Comparison of ENCODE assay signal across 18 mouse cellular contexts in the genomic region with DNA sequence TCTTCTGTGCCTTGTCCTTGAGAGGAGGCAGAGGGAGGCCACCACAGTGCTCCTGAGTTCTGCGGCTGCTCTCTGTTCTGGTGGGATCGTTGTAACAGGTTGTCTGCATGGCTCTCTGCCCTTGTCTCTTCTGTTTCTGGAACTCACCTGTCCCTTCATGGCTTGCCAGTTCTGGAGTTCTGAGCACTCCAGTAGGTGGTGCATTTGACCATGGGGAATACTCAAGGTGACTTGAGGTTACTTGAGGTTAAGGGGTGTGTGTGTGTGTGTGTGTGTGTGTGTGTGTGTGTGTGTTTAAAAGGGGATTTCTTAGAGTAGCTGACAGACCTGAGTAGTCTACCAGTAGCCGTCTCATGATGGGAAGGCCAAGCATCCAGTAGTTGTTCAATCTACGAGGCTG. TPM values are rescaled to one million over a fixed set of nuclear protein-coding genes. Genes with fewer than 3 reads are reported as not detected.
DNase-seq lines count a peak whose midpoint lies in the region; TF ChIP-seq lines count a peak whose summit lies in the region.
"Had no signal": no experiment of that assay in that cellular context is flagged by ENCODE, and none has a peak within 500 bp of the region (broad histone marks: within the 10 kb centered on the region; RNA-seq: fewer than 3 reads in every experiment).

No protein-coding gene starts in this region.

- dilution Hi-C loops in CH12.LX (cut with MboI; ENCODE audit: extremely low pct_ligation_motif_present, extremely low pct_unique_long_range_greater_than_20kb, low sequenced_read_pairs): no loop called here

- peak; percentile 56 for TF ChIP-seq RAD21 in CH12.LX (IDR thresholded peaks at IDR 0.05; ENCODE audit: low read depth, low read length)
- no peak for TF ChIP-seq RAD21 in MEL (IDR thresholded peaks at IDR 0.05; ENCODE audit: low read depth, low read length)

- H3K36me3 ChIP-seq in CH12.LX (replicated peaks in 1 of 2; ENCODE audit: control insufficient read depth in 1 of 2, insufficient read depth in 1 of 2, low read length in 1 of 2): peaks cover 0 to 2% of the 10 kb centered on the region in 2 experiments
- peaks cover 0 to 19% of the 10 kb centered on the region in 2 experiments; a peak in 2 of 4 replicates for H3K36me3 ChIP-seq in MEL (ENCODE audit: control insufficient read depth in 1 of 2, insufficient read depth in 2 of 2, low read length in 2 of 2)
- H3K36me3 ChIP-seq: G1E had no signal

- DNase-seq in CH12.LX (ENCODE audit: extremely low read depth) (no peak), MEL (ENCODE audit: low read depth, low spot score) (peak; percentile 20)
- DNase-seq in thymus, postnatal 10 days (ENCODE audit: low spot score in 2 of 2): no peak
- no peak for DNase-seq in right cerebral cortex, postnatal 10 days (ENCODE audit: low spot score in 2 of 2)
- DNase-seq: adrenal gland, adult 2 months; adrenal gland, adult 8-10 months; adrenal gland, postnatal 10 days; adrenal gland, postnatal 14 days; adrenal gland, postnatal 25 days; adrenal gland, postnatal 36 days; B cell, adult 2 months; cerebellum, adult 11 months; cerebellum, adult 11-12 months; cerebellum, adult 18-20 months; cerebellum, adult 2 months; cerebellum, adult 8-10 months had no signal

- peak in 1 of 2 experiments; percentile 63; a peak in 2 of 4 replicates for TF ChIP-seq CTCF in CH12.LX (conservative IDR thresholded peaks at IDR 0.05 in 1 of 2, IDR thresholded peaks at IDR 0.05 in 1 of 2; ENCODE audit: low read depth in 2 of 2, low read length in 2 of 2)
- no peak for TF ChIP-seq CTCF in MEL (IDR thresholded peaks at IDR 0.05 in 2 of 3, conservative IDR thresholded peaks at IDR 0.05 in 1 of 3; ENCODE audit: control insufficient read depth in 1 of 3, insufficient read depth in 1 of 3, low read depth in 2 of 3, low read length in 3 of 3, poor library complexity in 1 of 3, severe bottlenecking in 1 of 3)

- H3K79me2 ChIP-seq in CH12.LX (replicated peaks; ENCODE audit: control insufficient read depth, extremely low read depth, insufficient read depth, poor library complexity, severe bottlenecking) (no peaks in the 10 kb centered on the region), MEL (ENCODE audit: control insufficient read depth, insufficient read depth, low read length, poor library complexity) (no peaks in the 10 kb centered on the region)

- peak overlapping the region; percentile 65 for H3K4me2 ChIP-seq in CH12.LX (ENCODE audit: insufficient read depth, low read depth, poor library complexity, severe bottlenecking)

- no peak for TF ChIP-seq EP300 in CH12.LX (IDR thresholded peaks at IDR 0.05; ENCODE audit: low read length)
- TF ChIP-seq EP300 in MEL (IDR thresholded peaks at IDR 0.05; ENCODE audit: low read depth in 1 of 2, low read length in 2 of 2): no peak

- H3K27me3 ChIP-seq in CH12.LX (replicated peaks) (no peaks in the 10 kb centered on the region), MEL (ENCODE audit: control insufficient read depth in 1 of 2, insufficient read depth in 2 of 2, low read length in 2 of 2) (no peaks in the 10 kb centered on the region)

- in situ Hi-C loops in CH12.LX (cut with MboI; ENCODE audit: low pct_ligation_motif_present, low pct_unique_long_range_greater_than_20kb, low sequenced_read_pairs): no loop called here

- H3K27ac ChIP-seq in CH12.LX (ENCODE audit: insufficient read depth, low read depth) (no peak overlapping the region; the same call in 1 of the 2 replicates), MEL (ENCODE audit: control insufficient read depth, low read depth, low read length) (peak overlapping the region; percentile 64)

- H3K4me3 ChIP-seq in CH12.LX (replicated peaks in 1 of 3; ENCODE audit: low read depth in 2 of 3, low read length in 2 of 3, poor library complexity in 1 of 3) (no peak overlapping the region), MEL (ENCODE audit: control insufficient read depth in 1 of 2, insufficient read depth in 1 of 2, low read depth in 2 of 2, low read length in 2 of 2) (no peak overlapping the region)

- H3K4me1 ChIP-seq in CH12.LX (ENCODE audit: control insufficient read depth in 1 of 2, insufficient read depth in 2 of 2) (peaks cover 20 to 22% of the 10 kb centered on the region in 2 experiments), MEL (ENCODE audit: control insufficient read depth in 1 of 2, insufficient read depth in 2 of 2, low read length in 2 of 2) (peaks cover 8 to 30% of the 10 kb centered on the region in 2 experiments)

- H3K9ac ChIP-seq in CH12.LX (ENCODE audit: insufficient read depth, low read depth) (peak overlapping the region; percentile 34; the same call in 1 of the 2 replicates), MEL (ENCODE audit: control insufficient read depth, low read depth, low read length, poor library complexity, severe bottlenecking) (0 out of 2 replicates have a peak overlapping the region, but pooled peaks have one; percentile 12)

- TF ChIP-seq POLR2A in CH12.LX (IDR thresholded peaks at IDR 0.05; ENCODE audit: low read depth, low read length): no peak
- TF ChIP-seq POLR2A in MEL (IDR thresholded peaks at IDR 0.05; ENCODE audit: control insufficient read depth in 1 of 2, insufficient read depth in 1 of 2, low read depth in 1 of 2, low read length in 2 of 2, poor library complexity in 1 of 2): no peak

- H3K9me3 ChIP-seq in CH12.LX (replicated peaks; ENCODE audit: low read length) (peaks cover 10% of the 10 kb centered on the region), MEL (replicated peaks; ENCODE audit: insufficient read depth, low read length) (no peaks in the 10 kb centered on the region)

TF ChIP-seq in CH12.LX, 34 proteins besides CTCF, POLR2A, EP300 and RAD21:
- TF ChIP-seq MYC (IDR thresholded peaks at IDR 0.05; ENCODE audit: low read depth, low read length): no peak
- TF ChIP-seq HCFC1 (IDR thresholded peaks at IDR 0.05; ENCODE audit: low read depth, low read length): no peak
- 0 out of 2 replicates have a peak, but pooled peaks have one; percentile 27 for TF ChIP-seq MXI1 (IDR thresholded peaks at IDR 0.05; ENCODE audit: low read depth, low read length)
- TF ChIP-seq JUND (conservative IDR thresholded peaks at IDR 0.05; ENCODE audit: low read depth, low read length): no peak
- no peak for TF ChIP-seq MEF2A (IDR thresholded peaks at IDR 0.05; ENCODE audit: borderline replicate concordance, low read depth, low read length)
- peak; percentile 64 for TF ChIP-seq SMC3 (IDR thresholded peaks at IDR 0.05; ENCODE audit: low read depth, low read length)
- TF ChIP-seq GABPA (IDR thresholded peaks at IDR 0.05; ENCODE audit: insufficient replicate concordance, low read depth, low read length): no peak
- TF ChIP-seq MAX (IDR thresholded peaks at IDR 0.05; ENCODE audit: low read length): no peak
- TF ChIP-seq USF1 (IDR thresholded peaks at IDR 0.05; ENCODE audit: low read depth, low read length): no peak
- 0 out of 2 replicates have a peak, but pooled peaks have one; percentile 8 for TF ChIP-seq ZC3H11A (IDR thresholded peaks at IDR 0.05; ENCODE audit: low read depth, low read length)
- no peak for TF ChIP-seq UBTF (IDR thresholded peaks at IDR 0.05; ENCODE audit: low read depth, low read length)
- TF ChIP-seq NRF1 (IDR thresholded peaks at IDR 0.05; ENCODE audit: low read depth, low read length): no peak
- TF ChIP-seq IRF4 (IDR thresholded peaks at IDR 0.05; ENCODE audit: low read depth, low read length): peak; percentile 47; the same call in 1 of the 2 replicates

TF ChIP-seq in MEL, 35 proteins besides CTCF, POLR2A, EP300 and RAD21:
- TF ChIP-seq ZC3H11A (IDR thresholded peaks at IDR 0.05; ENCODE audit: low read depth, low read length): no peak
- TF ChIP-seq JUND (IDR thresholded peaks at IDR 0.05; ENCODE audit: low read depth, low read length): no peak
- TF ChIP-seq GATA1 (IDR thresholded peaks at IDR 0.05; ENCODE audit: low read depth, low read length): no peak
- no peak for TF ChIP-seq HCFC1 (IDR thresholded peaks at IDR 0.05; ENCODE audit: low read depth, low read length)
- TF ChIP-seq USF1 (IDR thresholded peaks at IDR 0.05; ENCODE audit: low read depth, low read length): no peak
- no peak for TF ChIP-seq MYB (IDR thresholded peaks at IDR 0.05; ENCODE audit: low read depth, low read length)
- no peak for TF ChIP-seq ETS1 (IDR thresholded peaks at IDR 0.05; ENCODE audit: low read depth, low read length)
- TF ChIP-seq POLR2AphosphoS2 (IDR thresholded peaks at IDR 0.05; ENCODE audit: low read length): no peak
- no peak for TF ChIP-seq ZKSCAN1 (IDR thresholded peaks at IDR 0.05; ENCODE audit: low read depth, low read length)
- no peak for TF ChIP-seq KAT2A (conservative IDR thresholded peaks at IDR 0.05; ENCODE audit: low read depth, low read length)
- TF ChIP-seq UBTF (IDR thresholded peaks at IDR 0.05; ENCODE audit: borderline replicate concordance, insufficient read depth, low read depth, low read length): no peak
- no peak for TF ChIP-seq ZMIZ1 (IDR thresholded peaks at IDR 0.05; ENCODE audit: low read depth, low read length)
- TF ChIP-seq MAFK (IDR thresholded peaks at IDR 0.05; ENCODE audit: borderline replicate concordance, low read depth, low read length): no peak
- TF ChIP-seq E2F4 (IDR thresholded peaks at IDR 0.05; ENCODE audit: borderline replicate concordance, low read depth, low read length): no peak
TF ChIP-seq in MEL: peak in this region for 0.

RNA-seq across cellular contexts. Expression of a gene that starts 55.2 kb away (rescaled TPM):
- total RNA-seq in CH12.LX (2012; rRNA removed) (1.3 and 1.9 TPM in 2 replicates), CH12.LX (2014; rRNA removed) (0.26 and 0.36 TPM in 2 replicates), MEL (2012; rRNA removed) (not detected in 2 replicates)
- polyA plus RNA-seq in CH12.LX (2012; ENCODE audit: insufficient read length, low read depth) (1.0 and 1.2 TPM in 2 replicates), MEL (2012; ENCODE audit: insufficient read depth in 1 of 2, insufficient read length in 2 of 2, low read depth in 1 of 2, low replicate concordance in 2 of 2, missing spikeins in 1 of 2) (not detected)
- polyA plus RNA-seq: G1E, Patski had no signal
